Mouse (Mus musculus): ENCODE measurements around the gene Ttc3. TPM values are rescaled to one million over a fixed set of nuclear protein-coding genes. Genes with fewer than 3 reads are reported as not detected.
A peak's percentile ranks its signal among the peaks of the same experiment; 100 is the strongest.
"Not testable (repeated sequence)": the region's sequence is repeated elsewhere in the genome, so short reads cannot be mapped to it uniquely, and the experiment has no call there.

Gene Ttc3
- polyA plus RNA-seq, 1 experiment from 2014 or later = 915 TPM

GRCm38 (mm10) chr16:94449632-94450031 lies 79.2 kb downstream of the Ttc3 start:
- no peaks in the 10 kb centered on the region for H3K9me3 ChIP-seq (replicated peaks)
- H3K4me1 ChIP-seq = no peaks in the 10 kb centered on the region
- H3K9ac ChIP-seq (replicated peaks) = no peak overlapping the region
- H3K4me2 ChIP-seq = no peak overlapping the region
- 96% methylated on average over 7 of the region's 7 CpGs for WGBS
- H3K27ac ChIP-seq (replicated peaks) = no peak overlapping the region
- H3K4me3 ChIP-seq (replicated peaks) = no peak overlapping the region
- no peak for ATAC-seq (ENCODE audit: low FRiP score)
- peaks cover 83% of the 10 kb centered on the region for H3K36me3 ChIP-seq
- H3K27me3 ChIP-seq (replicated peaks) = no peaks in the 10 kb centered on the region

DNA sequence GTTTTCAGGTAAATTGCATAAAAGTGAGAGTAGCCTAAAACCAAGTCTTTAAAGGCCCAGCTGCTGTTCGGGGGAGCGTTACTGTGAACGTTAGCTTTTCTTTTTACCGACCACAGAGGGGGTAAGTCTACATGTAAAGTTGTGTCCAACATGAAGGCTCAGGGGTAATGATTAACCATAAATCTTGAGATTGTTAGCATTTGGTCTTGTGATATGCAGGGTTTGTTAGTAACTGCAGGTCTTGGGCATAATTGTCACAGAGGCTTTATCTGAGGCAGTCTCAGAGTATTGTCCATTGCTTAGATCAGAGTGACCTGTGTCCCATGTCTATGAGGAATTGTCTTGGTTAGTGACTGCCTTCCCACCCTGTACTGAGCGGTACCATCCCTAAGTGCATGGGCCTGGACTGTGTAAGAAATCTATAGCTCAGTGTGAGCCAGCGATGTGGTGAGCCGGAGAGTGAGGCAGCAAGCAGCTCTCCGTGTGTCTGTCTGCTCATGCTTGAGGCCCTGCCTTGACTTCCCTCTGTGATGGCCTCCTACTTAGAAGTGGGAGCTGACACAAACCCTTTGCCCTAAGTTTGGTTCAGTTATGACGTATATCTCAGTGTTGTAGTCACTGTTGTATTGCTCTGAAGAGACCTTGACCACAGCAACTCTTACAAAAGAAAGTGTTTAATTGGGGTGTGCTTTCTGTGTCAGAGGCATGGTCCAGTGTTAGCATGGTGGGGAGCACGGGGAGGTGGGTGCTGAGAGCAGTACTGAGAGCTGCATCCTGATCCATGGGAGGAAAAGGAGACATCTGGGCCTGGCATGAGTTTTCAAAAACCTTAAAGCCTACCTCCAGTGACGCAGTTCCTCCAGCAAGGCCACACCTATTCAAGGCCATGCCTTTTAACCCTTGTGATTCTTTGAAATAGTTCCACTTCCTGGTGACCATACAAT lies 81.4 kb downstream of the Ttc3 start:
- no peaks in the 10 kb centered on the region for H3K27me3 ChIP-seq (replicated peaks)
- H3K9me3 ChIP-seq (replicated peaks) = no peaks in the 10 kb centered on the region
- H3K4me3 ChIP-seq (replicated peaks) = no peak overlapping the region
- H3K4me2 ChIP-seq = no peak overlapping the region
- 89% methylated on average over 11 of the region's 11 CpGs for WGBS
- no peaks in the 10 kb centered on the region for H3K4me1 ChIP-seq
- H3K9ac ChIP-seq (replicated peaks) = no peak overlapping the region
- H3K36me3 ChIP-seq = peaks cover 90% of the 10 kb centered on the region
- ATAC-seq (ENCODE audit: low FRiP score) = no peak
- no peak overlapping the region for H3K27ac ChIP-seq (replicated peaks)

DNA sequence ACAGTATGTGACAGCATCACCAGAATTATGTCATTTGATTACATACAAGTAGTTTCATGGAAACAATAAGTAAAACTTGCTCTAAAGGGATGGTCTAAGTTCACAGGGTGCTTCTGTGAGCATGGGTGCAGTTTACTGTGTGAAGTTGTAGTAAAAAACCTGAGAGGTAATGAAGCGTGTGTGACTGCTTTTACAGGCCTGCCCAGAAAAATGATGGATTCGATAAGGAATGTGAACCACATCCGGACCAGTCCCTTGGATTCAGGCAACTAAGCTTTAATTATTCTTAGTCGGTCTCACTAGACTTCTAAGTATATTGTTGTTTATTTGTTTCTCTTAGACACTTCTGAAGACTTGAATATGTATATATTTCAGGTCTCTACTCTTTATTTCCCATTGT lies 82.3 kb downstream of the Ttc3 start:
- no peak for ATAC-seq (ENCODE audit: low FRiP score)
- H3K27me3 ChIP-seq (replicated peaks) = no peaks in the 10 kb centered on the region
- peaks cover 90% of the 10 kb centered on the region for H3K36me3 ChIP-seq
- no peaks in the 10 kb centered on the region for H3K9me3 ChIP-seq (replicated peaks)
- H3K27ac ChIP-seq (replicated peaks) = no peak overlapping the region
- H3K4me2 ChIP-seq = no peak overlapping the region
- H3K4me3 ChIP-seq (replicated peaks) = no peak overlapping the region
- WGBS = 89% methylated on average over 4 of the region's 4 CpGs
- H3K9ac ChIP-seq (replicated peaks) = no peak overlapping the region
- no peaks in the 10 kb centered on the region for H3K4me1 ChIP-seq

DNA sequence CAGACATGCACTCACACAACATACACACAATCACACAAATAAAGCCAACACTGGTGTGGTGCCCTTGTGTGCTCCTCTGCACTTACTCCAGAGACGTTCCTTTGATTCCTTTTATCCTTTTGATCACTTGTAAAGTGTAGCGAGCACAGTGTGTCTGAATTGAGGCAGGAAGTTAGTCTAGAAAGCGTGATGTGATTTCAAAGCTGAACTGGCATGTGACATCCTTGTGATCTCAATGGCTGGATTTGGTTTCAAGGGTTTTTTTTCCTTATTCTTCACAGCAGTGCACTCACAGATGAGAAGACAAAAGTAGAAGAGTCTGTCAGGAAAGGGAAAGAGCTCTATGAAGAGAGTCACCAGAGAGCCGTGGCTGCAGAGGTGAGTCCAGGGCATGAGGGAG lies 83.7 kb downstream of the Ttc3 start:
- H3K36me3 ChIP-seq = peaks cover 91% of the 10 kb centered on the region
- WGBS = 71% methylated on average over 4 of the region's 4 CpGs
- ATAC-seq (ENCODE audit: low FRiP score) = no peak
- no peaks in the 10 kb centered on the region for H3K9me3 ChIP-seq (replicated peaks)
- H3K4me1 ChIP-seq = no peaks in the 10 kb centered on the region
- H3K4me2 ChIP-seq = no peak overlapping the region
- H3K27me3 ChIP-seq (replicated peaks) = no peaks in the 10 kb centered on the region
- no peak overlapping the region for H3K4me3 ChIP-seq (replicated peaks)
- H3K27ac ChIP-seq (replicated peaks) = no peak overlapping the region
- H3K9ac ChIP-seq (replicated peaks) = no peak overlapping the region

DNA sequence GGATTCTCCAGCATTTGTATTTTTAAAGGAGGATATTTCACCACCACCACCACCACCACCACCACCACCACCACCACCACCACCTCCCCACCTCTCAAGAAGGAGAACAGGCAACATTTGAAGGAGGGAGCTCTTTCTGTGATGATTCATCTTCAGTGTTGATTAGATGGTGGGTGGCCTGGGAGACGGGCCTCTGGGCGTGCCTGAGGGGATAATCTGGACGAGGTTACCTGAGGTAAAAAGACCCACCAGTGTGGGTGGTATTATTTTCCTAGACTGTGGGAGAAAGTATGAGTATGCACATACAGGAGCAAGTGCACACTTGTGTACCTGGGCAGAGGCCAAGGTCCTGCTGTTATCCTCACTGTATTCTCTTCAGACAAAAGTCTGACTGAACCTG lies 93.6 kb downstream of the Ttc3 start:
- Histone ChIP-seq H3K9ac (replicated peaks) (no peak overlapping the region), H3K4me1 (no peaks in the 10 kb centered on the region), H3K4me2 (no peak overlapping the region), H3K27me3 (replicated peaks) (no peaks in the 10 kb centered on the region), H3K9me3 (replicated peaks) (no peaks in the 10 kb centered on the region), H3K27ac (replicated peaks) (no peak overlapping the region), H3K36me3 (peaks cover 95% of the 10 kb centered on the region), H3K4me3 (replicated peaks) (no peak overlapping the region)
- 92% methylated on average over 3 of the region's 3 CpGs for WGBS
- no peak for ATAC-seq (ENCODE audit: low FRiP score)

GRCm38 (mm10) chr16:94465900-94466299 lies 95.5 kb downstream of the Ttc3 start:
- Histone ChIP-seq H3K27me3 (replicated peaks) (no peaks in the 10 kb centered on the region), H3K9me3 (replicated peaks) (no peaks in the 10 kb centered on the region), H3K4me2 (no peak overlapping the region), H3K36me3 (peaks cover 94% of the 10 kb centered on the region), H3K27ac (replicated peaks) (no peak overlapping the region), H3K4me1 (no peaks in the 10 kb centered on the region), H3K9ac (replicated peaks) (no peak overlapping the region), H3K4me3 (replicated peaks) (no peak overlapping the region)
- WGBS = 88% methylated on average over 4 of the region's 4 CpGs
- no peak for ATAC-seq (ENCODE audit: low FRiP score)

- H3K4me2 ChIP-seq; H3K27me3 ChIP-seq (replicated peaks); H3K9me3 ChIP-seq (replicated peaks); H3K27ac ChIP-seq (replicated peaks); H3K9ac ChIP-seq (replicated peaks); ATAC-seq (ENCODE audit: low FRiP score); H3K4me1 ChIP-seq; H3K4me3 ChIP-seq (replicated peaks): not testable (repeated sequence)
- 96% methylated on average over 7 of the region's 7 CpGs for WGBS
- H3K36me3 ChIP-seq = peaks cover 90% of the 10 kb centered on the region
Observed at GRCm38 (mm10) chr16:94466317-94466716, 95.9 kb downstream of the Ttc3 start.

- Histone ChIP-seq H3K9me3 (replicated peaks) (no peaks in the 10 kb centered on the region), H3K4me1 (peaks cover 7% of the 10 kb centered on the region), H3K4me2 (no peak overlapping the region), H3K36me3 (peaks cover 79% of the 10 kb centered on the region), H3K9ac (replicated peaks) (no peak overlapping the region), H3K27me3 (replicated peaks) (no peaks in the 10 kb centered on the region), H3K4me3 (replicated peaks) (no peak overlapping the region), H3K27ac (replicated peaks) (no peak overlapping the region)
- 92% methylated on average over 11 of the region's 11 CpGs for WGBS
- no peak for ATAC-seq (ENCODE audit: low FRiP score)
Observed at GRCm38 (mm10) chr16:94467337-94468055, 97.1 kb downstream of the Ttc3 start.

- H3K9me3 ChIP-seq (replicated peaks) = no peaks in the 10 kb centered on the region
- ATAC-seq (ENCODE audit: low FRiP score) = no peak
- H3K4me1 ChIP-seq = peaks cover 16% of the 10 kb centered on the region
- no peaks in the 10 kb centered on the region for H3K27me3 ChIP-seq (replicated peaks)
- 91% methylated on average over 2 of the region's 2 CpGs for WGBS
- peaks cover 70% of the 10 kb centered on the region for H3K36me3 ChIP-seq
- no peak overlapping the region for H3K4me2 ChIP-seq
- no peak overlapping the region for H3K9ac ChIP-seq (replicated peaks)
- no peak overlapping the region for H3K4me3 ChIP-seq (replicated peaks)
- no peak overlapping the region for H3K27ac ChIP-seq (replicated peaks)
Observed at GRCm38 (mm10) chr16:94468391-94468790, 98.0 kb downstream of the Ttc3 start.

DNA sequence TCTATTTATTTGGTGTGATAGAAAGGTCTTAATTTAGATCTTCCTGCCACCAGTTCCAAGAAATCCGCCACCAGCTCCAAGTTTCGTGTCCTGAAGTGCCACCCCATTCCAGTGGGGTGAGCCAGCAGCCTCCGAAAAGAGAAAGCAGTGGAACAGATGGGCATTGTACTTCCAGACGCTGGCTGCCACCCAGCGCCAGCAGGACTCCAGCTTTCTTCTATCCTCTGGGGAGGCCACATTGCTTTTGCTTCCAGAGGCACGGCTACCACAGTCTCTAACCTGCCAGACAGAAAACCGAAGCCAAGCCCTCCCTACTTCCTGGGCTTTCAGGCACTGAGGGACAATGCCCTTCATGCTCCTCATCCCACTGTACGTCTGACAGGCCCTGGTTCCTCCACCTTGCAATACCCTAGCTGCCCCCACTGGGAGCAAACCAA lies 102.1 kb downstream of the Ttc3 start:
- Histone ChIP-seq H3K27ac (replicated peaks) (peak overlapping the region; percentile 80), H3K9me3 (replicated peaks) (no peaks in the 10 kb centered on the region), H3K27me3 (replicated peaks) (no peaks in the 10 kb centered on the region), H3K4me2 (no peak overlapping the region), H3K36me3 (peaks cover 32% of the 10 kb centered on the region), H3K9ac (replicated peaks) (no peak overlapping the region), H3K4me3 (replicated peaks) (no peak overlapping the region), H3K4me1 (peaks cover 17% of the 10 kb centered on the region)
- 34% methylated on average over 8 of the region's 8 CpGs for WGBS
- peak; percentile 79 for ATAC-seq (ENCODE audit: low FRiP score)

GRCm38 (mm10) chr16:94473086-94473822 lies 102.8 kb downstream of the Ttc3 start:
- Histone ChIP-seq H3K27me3 (replicated peaks) (no peaks in the 10 kb centered on the region), H3K27ac (replicated peaks) (peak overlapping the region; percentile 80), H3K9me3 (replicated peaks) (no peaks in the 10 kb centered on the region), H3K4me3 (replicated peaks) (no peak overlapping the region), H3K9ac (replicated peaks) (no peak overlapping the region), H3K36me3 (peaks cover 28% of the 10 kb centered on the region), H3K4me1 (peaks cover 17% of the 10 kb centered on the region), H3K4me2 (no peak overlapping the region)
- peak; percentile 78 for ATAC-seq (ENCODE audit: low FRiP score)
- whole genome bisulfite sequencing = 59% methylated on average over 11 of the region's 11 CpGs

Data from neural tube, embryonic 15.5 days (tissue).